Comparison of ENCODE assay signal across 7 mouse cellular contexts in the genomic region with DNA sequence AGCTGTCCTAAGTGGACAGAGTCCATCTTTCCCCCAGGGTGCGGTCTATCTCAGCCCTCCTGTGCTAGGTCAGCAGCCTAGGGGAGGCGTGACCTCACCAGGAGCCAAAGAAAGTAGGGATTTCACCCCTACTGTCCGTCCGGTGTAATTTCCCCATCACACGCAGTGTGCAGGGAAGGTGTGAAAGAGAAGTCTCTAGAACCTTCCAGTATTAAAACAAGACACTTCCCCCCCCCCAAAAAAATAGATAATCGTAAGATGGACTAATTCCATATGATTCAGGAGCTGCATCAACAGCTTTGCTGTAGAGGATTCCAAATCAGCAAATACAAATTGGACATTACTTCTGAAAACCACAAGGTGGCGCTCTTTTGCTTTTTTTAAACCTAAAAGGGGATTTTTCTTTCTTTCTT. TPM values are rescaled to one million over a fixed set of nuclear protein-coding genes. Genes with fewer than 3 reads are reported as not detected.
DNase-seq lines count a peak whose midpoint lies in the region; ATAC-seq and TF ChIP-seq lines count a peak whose summit lies in the region.

No protein-coding gene starts in this region.

- peaks cover 5% of the 10 kb centered on the region for H3K4me1 ChIP-seq in lung, embryonic 16.5 days (replicated peaks; ENCODE audit: control insufficient read depth, insufficient read depth, low read length)
- no peaks in the 10 kb centered on the region for H3K4me1 ChIP-seq in lung, adult 2 months (ENCODE audit: control insufficient read depth, insufficient read depth, low read length)
- no peaks in the 10 kb centered on the region for H3K4me1 ChIP-seq in hindbrain, embryonic 16.5 days (ENCODE audit: control insufficient read depth, insufficient read depth, low read depth, low read length)
- no peaks in the 10 kb centered on the region for H3K4me1 ChIP-seq in midbrain, embryonic 16.5 days (ENCODE audit: control insufficient read depth, insufficient read depth, low read length)

- H3K9ac ChIP-seq in lung, embryonic 16.5 days (ENCODE audit: low read length), result no peak overlapping the region
- H3K9ac ChIP-seq in hindbrain, embryonic 16.5 days (ENCODE audit: low read depth, low read length), result no peak overlapping the region
- H3K9ac ChIP-seq in midbrain, embryonic 16.5 days (ENCODE audit: low read depth, low read length), result 0 out of 2 replicates have a peak overlapping the region, but pooled peaks have one; percentile 16

- no peak for TF ChIP-seq POLR2A in lung, adult 2 months (IDR thresholded peaks at IDR 0.05; ENCODE audit: borderline replicate concordance, extremely low read depth, low read depth, low read length)

- 14% methylated on average over 7 of the region's 7 CpGs for WGBS in lung, embryonic 16.5 days
- 12% methylated on average over 7 of the region's 7 CpGs for WGBS in lung, adult 2 months
- 12% methylated on average over 7 of the region's 7 CpGs for WGBS in hindbrain, embryonic 16.5 days
- 13% methylated on average over 7 of the region's 7 CpGs for WGBS in midbrain, embryonic 16.5 days

- DNase-seq in lung, adult 2 months, result no peak
- DNase-seq in embryo, embryonic 10 days (ENCODE audit: low spot score), result peak; percentile 40
- no peak for DNase-seq in natural killer cell, adult 2 months (ENCODE audit: low spot score in 2 of 2)
- DNase-seq in lung, postnatal 36 days, result no peak

- H3K4me2 ChIP-seq in lung, embryonic 16.5 days (ENCODE audit: low read depth, low read length), result peak overlapping the region; percentile 29; the same call in 1 of the 2 replicates
- H3K4me2 ChIP-seq in hindbrain, embryonic 16.5 days (ENCODE audit: low read length), result peak overlapping the region; percentile 22
- peak overlapping the region; percentile 41 for H3K4me2 ChIP-seq in midbrain, embryonic 16.5 days (ENCODE audit: low read length)

- no peak overlapping the region for H3K27ac ChIP-seq in lung, embryonic 16.5 days (ENCODE audit: low read length)
- no peak overlapping the region for H3K27ac ChIP-seq in hindbrain, embryonic 16.5 days (ENCODE audit: low read depth, low read length)
- H3K27ac ChIP-seq in midbrain, embryonic 16.5 days (ENCODE audit: low read length), result no peak overlapping the region

- no peak overlapping the region for H3K4me3 ChIP-seq in lung, embryonic 16.5 days (ENCODE audit: low read length)
- H3K4me3 ChIP-seq in lung, adult 2 months (replicated peaks; ENCODE audit: extremely low read depth, low read depth, low read length), result no peak overlapping the region
- no peak overlapping the region for H3K4me3 ChIP-seq in hindbrain, embryonic 16.5 days (ENCODE audit: low read length)
- H3K4me3 ChIP-seq in midbrain, embryonic 16.5 days (ENCODE audit: low read depth, low read length), result no peak overlapping the region

- TF ChIP-seq CTCF in lung, adult 2 months (IDR thresholded peaks at IDR 0.05; ENCODE audit: insufficient read depth, low read length), result no peak; the same call in 1 of the 2 replicates

- H3K36me3 ChIP-seq in lung, embryonic 16.5 days (ENCODE audit: control insufficient read depth, insufficient read depth, low read length), result no peaks in the 10 kb centered on the region
- H3K36me3 ChIP-seq in hindbrain, embryonic 16.5 days (ENCODE audit: control insufficient read depth, insufficient read depth, low read length), result no peaks in the 10 kb centered on the region
- no peaks in the 10 kb centered on the region for H3K36me3 ChIP-seq in midbrain, embryonic 16.5 days (ENCODE audit: control insufficient read depth, insufficient read depth, low read length)

- no peaks in the 10 kb centered on the region for H3K9me3 ChIP-seq in lung, embryonic 16.5 days (ENCODE audit: control insufficient read depth, low read length)
- H3K9me3 ChIP-seq in hindbrain, embryonic 16.5 days (ENCODE audit: control insufficient read depth, low read length), result no peaks in the 10 kb centered on the region
- no peaks in the 10 kb centered on the region for H3K9me3 ChIP-seq in midbrain, embryonic 16.5 days (replicated peaks; ENCODE audit: control insufficient read depth, low read length, poor library complexity, severe bottlenecking)

- H3K27me3 ChIP-seq in lung, embryonic 16.5 days (ENCODE audit: control insufficient read depth, insufficient read depth, low read depth, low read length), result no peaks in the 10 kb centered on the region; the same call in 1 of the 2 replicates
- H3K27me3 ChIP-seq in hindbrain, embryonic 16.5 days (replicated peaks; ENCODE audit: control insufficient read depth, insufficient read depth, low read length), result no peaks in the 10 kb centered on the region
- H3K27me3 ChIP-seq in midbrain, embryonic 16.5 days (ENCODE audit: control insufficient read depth, insufficient read depth, low read depth, low read length), result no peaks in the 10 kb centered on the region

- no peak for ATAC-seq in lung, embryonic 16.5 days (ENCODE audit: low read depth)
- ATAC-seq in hindbrain, embryonic 16.5 days, result no peak
- 0 out of 2 replicates have a peak, but pooled peaks have one; percentile 18 for ATAC-seq in midbrain, embryonic 16.5 days

RNA-seq across cellular contexts. Expression of a gene that starts 7.7 kb away (rescaled TPM):
- polyA plus RNA-seq in lung, embryonic 16.5 days (2015; fragmentation: Nextera tagmentation; extraction: Ambion mirVana), result 3.1 and 3.4 TPM in 2 replicates
- polyA plus RNA-seq in lung, adult 2 months (2012; rRNA removed), result 3.0 and 4.0 TPM in 2 replicates
- polyA plus RNA-seq in hindbrain, embryonic 16.5 days (2015; fragmentation: Nextera tagmentation; extraction: Ambion mirVana), result 3.3 and 3.5 TPM in 2 replicates
- 3.2 and 3.3 TPM in 2 replicates for polyA plus RNA-seq in midbrain, embryonic 16.5 days (2015; fragmentation: Nextera tagmentation; extraction: Ambion mirVana)
